Mouse (Mus musculus) embryonic facial prominence, embryonic 11.5 days (tissue): ENCODE data around the gene Csf2rb2. TPM values are rescaled to one million over a fixed set of nuclear protein-coding genes. Genes with fewer than 3 reads are reported as not detected.
"Not testable (repeated sequence)": the region's sequence is repeated elsewhere in the genome, so short reads cannot be mapped to it uniquely, and the experiment has no call there.

Experiments
- ATAC-seq: fragments of 200-750 bp; cut with Nextera tagmentation; replicated peaks from 2 replicates; pipeline ENCODE4 v1.8.0; 2017; ENCODE audit warnings: low read depth; ENCODE audit not compliant: insufficient number of reproducible peaks, low FRiP score, low TSS enrichment
- DNase-seq: peaks from one replicate; pipeline ENCODE4 v3.0.0-alpha.2; 2015; ENCODE audit warnings: low spot score
- H3K27ac ChIP-seq: fragments of 300-500 bp; sonication (generic); replicated peaks from 2 replicates; pipeline ENCODE4 v1.5.1; 2014; ENCODE audit warnings: mild to moderate bottlenecking, low read depth, low read length, control low read depth
- H3K27me3 ChIP-seq: fragments of 300-500 bp; sonication (generic); 2 replicates; pipeline ENCODE4 v1.6.1; 2014; ENCODE audit warnings: mild to moderate bottlenecking, low read length, moderate library complexity, mixed read lengths; ENCODE audit not compliant: control insufficient read depth, insufficient read depth
- H3K36me3 ChIP-seq: fragments of 300-500 bp; sonication (generic); replicated peaks from 2 replicates; pipeline ENCODE4 v1.6.1; 2014; ENCODE audit warnings: low read depth, mild to moderate bottlenecking, low read length, moderate library complexity, mixed read lengths; ENCODE audit not compliant: control insufficient read depth, insufficient read depth
- H3K4me1 ChIP-seq: fragments of 300-500 bp; sonication (generic); 2 replicates; pipeline ENCODE4 v1.6.1; 2014; ENCODE audit warnings: low read length, mixed read lengths; ENCODE audit not compliant: control insufficient read depth, insufficient read depth
- H3K4me2 ChIP-seq: fragments of 300-500 bp; sonication (generic); 2 replicates; pipeline ENCODE4 v1.6.1; 2014; ENCODE audit warnings: low read depth, mild to moderate bottlenecking, control low read depth, low read length, moderate library complexity
- H3K4me3 ChIP-seq: fragments of 300-500 bp; sonication (generic); 2 replicates; pipeline ENCODE4 v1.5.1; 2014; ENCODE audit warnings: low read depth, low read length, control low read depth
- H3K9ac ChIP-seq: fragments of 300-500 bp; sonication (generic); replicated peaks from 2 replicates; pipeline ENCODE4 v1.6.1; 2014; ENCODE audit warnings: mild to moderate bottlenecking, control low read depth, low read length
- H3K9me3 ChIP-seq: fragments of 300-500 bp; sonication (generic); replicated peaks from 2 replicates; pipeline ENCODE4 v1.6.1; 2016; ENCODE audit warnings: mild to moderate bottlenecking, low read length, inconsistent platforms, mixed read lengths; ENCODE audit not compliant: control insufficient read depth
- WGBS: fragments of 180-500 bp; shearing (Covaris S2); extraction: QIAGEN DNeasy Blood & Tissue Kit; methylation state at CpG from one replicate; pipeline ENCODE4 v1.1.7; 2014; 5-methylcytosine and 5-hydroxymethylcytosine counted together
- polyA plus RNA-seq: library from polyadenylated mRNA; unstranded; fragments of >200 nt; fragmentation: Nextera tagmentation; extraction: Ambion mirVana; gene quantifications from 2 replicates; pipeline ENCODE4 v1.2.1, GENCODE M21; 2014

Gene Csf2rb2
- polyA plus RNA-seq, 1 experiment from 2014 or later, result 0.38 TPM

DNA sequence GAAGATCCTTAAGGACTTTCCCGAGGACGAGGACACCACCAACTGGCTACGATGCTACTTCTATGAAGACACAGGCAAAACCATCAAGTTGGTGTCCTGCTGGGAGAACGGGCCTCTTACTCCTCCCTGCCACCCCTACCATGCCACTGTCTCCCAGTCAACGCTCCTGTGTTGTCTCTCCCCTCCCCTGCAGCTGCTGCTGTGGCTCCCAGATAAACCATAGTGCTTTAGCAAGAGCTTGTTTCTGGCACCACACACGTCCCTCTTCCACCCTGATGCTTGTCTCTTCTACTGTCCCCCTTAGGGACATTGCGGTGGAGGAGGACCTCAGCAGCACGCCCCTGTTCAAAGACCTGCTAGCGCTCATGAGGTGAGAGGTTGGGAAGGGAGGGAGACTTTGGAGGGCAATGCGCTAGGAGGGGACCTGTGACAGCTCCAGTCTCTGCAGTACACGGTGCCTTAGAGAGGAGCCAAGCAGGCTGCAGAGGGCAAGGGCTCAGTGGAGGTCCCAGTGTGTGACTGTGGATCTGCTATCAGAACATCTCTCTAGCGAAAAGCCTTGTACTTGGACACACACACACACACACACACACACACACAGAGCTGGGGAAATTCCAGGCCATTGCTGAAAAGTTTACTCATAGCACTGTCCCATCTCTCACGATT is 44.7 kb downstream of the Csf2rb2 start:
- no peaks in the 10 kb centered on the region for H3K27me3 ChIP-seq
- H3K4me2 ChIP-seq, result no peak overlapping the region
- no peak overlapping the region for H3K4me3 ChIP-seq
- no peak overlapping the region for H3K27ac ChIP-seq
- WGBS, result 71% methylated on average over 13 of the region's 13 CpGs
- no peak for DNase-seq
- H3K9me3 ChIP-seq, result no peaks in the 10 kb centered on the region
- no peaks in the 10 kb centered on the region for H3K36me3 ChIP-seq
- ATAC-seq, result no peak
- H3K4me1 ChIP-seq, result no peaks in the 10 kb centered on the region
- no peak overlapping the region for H3K9ac ChIP-seq

DNA sequence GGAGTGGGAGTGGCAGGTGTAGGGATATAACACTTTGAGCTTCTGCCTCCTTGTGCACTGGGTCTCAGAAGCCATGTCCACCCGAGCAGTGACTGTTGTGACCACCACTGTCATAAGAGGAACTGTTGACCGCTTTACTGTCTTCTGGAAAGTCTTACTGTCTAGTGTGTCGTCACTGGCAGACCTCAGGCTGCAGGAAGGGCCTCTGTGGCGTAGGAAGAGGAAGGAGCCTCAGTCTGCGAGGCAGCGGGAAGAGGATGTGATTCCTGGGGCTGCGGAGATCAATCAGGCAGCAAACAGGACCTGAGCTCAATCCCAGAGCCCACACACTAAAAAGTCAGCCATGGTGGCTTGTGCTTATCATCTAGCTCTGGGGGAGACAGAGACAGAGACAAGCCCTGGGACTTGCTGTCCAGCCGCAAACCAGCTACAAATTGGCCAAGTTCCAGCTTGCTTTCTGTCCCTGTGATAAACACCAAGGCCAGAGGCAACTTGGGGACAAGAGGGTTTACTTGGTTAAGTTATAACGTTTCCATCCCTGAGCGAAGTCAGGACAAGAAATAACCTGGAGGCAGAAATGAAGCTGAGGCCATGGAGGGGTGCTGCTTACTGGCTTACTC is 47.2 kb downstream of the Csf2rb2 start:
- H3K9ac ChIP-seq, result no peak overlapping the region
- H3K27me3 ChIP-seq, result no peaks in the 10 kb centered on the region
- DNase-seq, result no peak
- ATAC-seq, result no peak
- H3K27ac ChIP-seq, result no peak overlapping the region
- no peak overlapping the region for H3K4me3 ChIP-seq
- 77% methylated on average over 10 of the region's 10 CpGs for WGBS
- no peaks in the 10 kb centered on the region for H3K4me1 ChIP-seq
- H3K4me2 ChIP-seq, result no peak overlapping the region
- H3K9me3 ChIP-seq, result no peaks in the 10 kb centered on the region
- H3K36me3 ChIP-seq, result no peaks in the 10 kb centered on the region

DNA sequence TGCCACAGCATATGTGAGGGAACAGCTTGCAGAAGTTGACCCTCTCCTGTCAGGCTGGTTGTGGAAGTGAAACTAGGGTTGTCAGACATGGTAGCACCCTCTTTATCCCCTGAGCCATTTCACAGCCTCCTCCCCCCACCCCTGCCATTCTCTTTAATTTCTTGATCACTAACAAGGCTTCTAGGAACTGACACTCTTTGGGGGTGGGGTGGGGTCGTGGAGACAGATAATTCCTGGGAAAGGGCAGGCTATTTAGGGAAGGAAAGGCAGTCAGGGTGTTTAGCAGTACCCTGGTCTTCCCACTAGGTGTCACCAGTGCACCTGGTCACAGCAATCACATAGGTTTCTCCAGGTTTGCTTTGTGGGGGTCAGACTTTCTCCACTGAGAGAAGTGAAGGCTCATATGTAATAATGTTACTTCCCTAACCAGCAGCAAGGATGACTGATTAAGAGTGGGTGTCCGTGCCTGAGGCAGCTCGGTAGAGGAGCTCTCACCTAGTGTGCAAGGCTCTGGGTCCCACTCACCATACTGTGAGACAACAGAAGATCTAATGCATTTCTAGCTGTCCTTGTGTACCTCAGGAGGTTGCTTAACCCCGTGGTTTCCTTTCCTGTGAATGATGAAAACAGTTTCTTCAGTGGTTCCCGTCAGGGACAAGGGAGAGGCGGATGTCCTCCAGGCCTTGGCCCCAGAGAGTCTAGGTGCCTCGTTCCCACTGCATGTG is 48.0 kb downstream of the Csf2rb2 start:
- peak; percentile 72 for DNase-seq
- Histone ChIP-seq H3K27me3 (no peaks in the 10 kb centered on the region), H3K9ac (no peak overlapping the region), H3K4me2 (no peak overlapping the region), H3K27ac (no peak overlapping the region), H3K4me3 (no peak overlapping the region), H3K4me1 (no peaks in the 10 kb centered on the region), H3K36me3 (no peaks in the 10 kb centered on the region), H3K9me3 (no peaks in the 10 kb centered on the region)
- ATAC-seq, result no peak
- WGBS, result 35% methylated on average over 7 of the region's 7 CpGs

DNA sequence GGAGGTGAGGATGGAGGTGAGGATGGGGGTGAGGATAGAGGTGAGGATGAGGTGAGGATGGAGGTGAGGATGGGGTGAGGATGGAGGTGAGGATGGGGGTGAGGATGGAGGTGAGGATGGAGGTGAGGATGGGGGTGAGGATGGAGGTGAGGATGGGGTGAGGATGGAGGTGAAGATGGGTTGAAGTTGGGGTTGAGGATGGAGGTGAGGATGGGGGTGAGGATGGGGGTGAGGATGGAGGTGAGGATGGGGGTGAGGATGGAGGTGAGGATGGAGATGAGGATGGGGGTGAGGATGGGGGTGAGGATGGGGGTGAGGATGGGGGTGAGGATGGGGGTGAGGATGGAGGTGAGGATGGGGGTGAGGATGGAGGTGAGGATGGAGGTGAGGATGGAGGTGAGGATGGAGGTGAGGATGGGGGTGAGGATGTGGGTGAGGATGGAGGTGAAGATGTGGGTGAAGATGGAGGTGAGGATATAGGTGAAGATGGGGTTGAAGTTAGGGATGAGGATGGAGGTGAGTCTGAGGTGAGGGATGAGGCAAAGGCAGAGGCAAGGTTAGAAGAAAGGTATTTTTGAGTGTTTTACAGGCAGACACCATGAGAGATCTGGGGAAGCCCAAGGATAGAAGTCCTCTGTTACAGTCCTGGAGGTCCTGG is 48.8 kb downstream of the Csf2rb2 start:
- H3K27me3 ChIP-seq, H3K9ac ChIP-seq, DNase-seq, ATAC-seq, H3K9me3 ChIP-seq, H3K36me3 ChIP-seq, H3K4me3 ChIP-seq, H3K27ac ChIP-seq, H3K4me1 ChIP-seq, H3K4me2 ChIP-seq: not testable (repeated sequence)

DNA sequence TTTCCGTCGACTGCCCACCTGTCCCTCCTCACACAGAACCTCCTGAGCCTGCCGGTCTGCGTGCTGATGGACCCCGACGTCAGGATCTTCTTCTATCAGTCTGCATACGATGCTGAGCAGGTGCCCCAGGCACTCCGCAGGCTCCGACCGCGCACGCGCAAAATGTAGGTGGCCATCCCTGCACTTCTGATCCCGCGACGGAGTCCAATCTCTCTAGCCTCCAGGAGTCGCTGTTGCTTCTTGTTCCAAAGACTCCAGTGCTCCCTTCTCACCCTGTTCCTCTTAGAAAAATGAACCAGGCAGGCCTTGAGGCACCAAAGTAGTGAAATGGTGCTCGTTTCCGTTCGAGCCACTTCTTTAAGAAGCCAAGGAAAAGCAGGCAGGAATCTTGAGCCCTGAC is 50.8 kb downstream of the Csf2rb2 start:
- H3K27ac ChIP-seq, result no peak overlapping the region
- 17% methylated on average over 20 of the region's 20 CpGs for WGBS
- no peaks in the 10 kb centered on the region for H3K4me1 ChIP-seq
- no peaks in the 10 kb centered on the region for H3K9me3 ChIP-seq
- no peak for ATAC-seq
- no peak overlapping the region for H3K4me3 ChIP-seq
- no peak overlapping the region for H3K4me2 ChIP-seq
- no peaks in the 10 kb centered on the region for H3K27me3 ChIP-seq
- DNase-seq, result peak; percentile 67
- H3K36me3 ChIP-seq, result no peaks in the 10 kb centered on the region
- H3K9ac ChIP-seq, result no peak overlapping the region

DNA sequence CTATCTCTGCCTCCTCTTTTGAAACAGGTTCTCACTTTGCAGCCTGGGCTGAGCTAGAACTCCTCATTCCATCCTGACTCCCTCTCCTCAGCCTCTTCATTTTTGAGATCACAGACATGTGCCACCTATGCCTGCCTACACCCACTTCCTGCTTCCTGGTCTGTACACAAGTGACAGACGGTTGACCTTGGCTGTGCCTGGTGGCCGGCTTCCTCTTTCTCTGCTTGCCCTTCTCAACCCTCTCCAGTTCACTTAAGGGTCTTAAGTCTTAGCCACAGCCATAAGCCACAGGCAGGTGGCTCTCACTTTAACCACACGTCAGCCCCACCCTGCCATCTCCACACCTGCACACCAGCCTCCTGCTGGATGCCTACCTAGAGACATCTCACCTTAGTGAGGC is 57.1 kb downstream of the Csf2rb2 start:
- WGBS, result 72% methylated on average over 3 of the region's 3 CpGs
- Histone ChIP-seq H3K27me3 (no peaks in the 10 kb centered on the region), H3K36me3 (no peaks in the 10 kb centered on the region), H3K4me2 (no peak overlapping the region), H3K4me1 (no peaks in the 10 kb centered on the region), H3K9ac (no peak overlapping the region), H3K4me3 (no peak overlapping the region), H3K9me3 (no peaks in the 10 kb centered on the region), H3K27ac (no peak overlapping the region)
- DNase-seq (no peak), ATAC-seq (no peak)

DNA sequence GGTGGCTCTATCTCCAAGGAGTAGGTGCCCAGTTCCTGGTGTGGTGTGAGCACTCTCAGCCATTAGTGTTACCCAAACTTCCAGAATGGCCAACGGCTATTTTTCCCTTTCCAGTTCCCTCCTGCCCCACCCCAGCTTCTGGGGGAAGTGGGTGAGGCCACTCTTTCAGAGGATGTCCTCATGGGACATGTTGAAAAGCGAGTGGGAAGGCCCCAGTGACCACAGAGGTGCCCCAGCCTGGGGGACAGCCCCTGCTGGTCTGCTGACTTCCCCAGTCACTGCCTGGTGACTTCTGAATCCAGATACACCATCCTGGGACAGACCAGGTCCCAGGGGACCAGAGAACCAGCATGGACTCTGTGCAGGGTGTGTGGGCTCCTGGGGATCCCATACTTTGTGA is 57.9 kb downstream of the Csf2rb2 start:
- no peak for ATAC-seq
- H3K27me3 ChIP-seq, result no peaks in the 10 kb centered on the region
- no peak overlapping the region for H3K27ac ChIP-seq
- no peak overlapping the region for H3K4me3 ChIP-seq
- H3K36me3 ChIP-seq, result no peaks in the 10 kb centered on the region
- H3K4me1 ChIP-seq, result no peaks in the 10 kb centered on the region
- no peaks in the 10 kb centered on the region for H3K9me3 ChIP-seq
- WGBS, result 76% methylated on average over 2 of the region's 2 CpGs
- H3K9ac ChIP-seq, result no peak overlapping the region
- DNase-seq, result no peak
- H3K4me2 ChIP-seq, result no peak overlapping the region
